Mouse (Mus musculus) cerebral cortex, adult 2 months (tissue): ENCODE results near the gene Itgb4.

ENCODE experiments used
- WGBS: fragments of 180-500 bp; shearing (Covaris S2); methylation state at CpG from one replicate; pipeline ENCODE4 v1.1.7; 2018; 5-methylcytosine and 5-hydroxymethylcytosine counted together

The Itgb4 gene

GRCm38 (mm10) chr11:116008832-116009375 is 34.4 kb downstream of the Itgb4 start:
- WGBS: 94% methylated on average over 13 of the region's 13 CpGs

- 90% methylated on average over 11 of the region's 11 CpGs for WGBS
Observed at GRCm38 (mm10) chr11:116009661-116010060, 35.2 kb downstream of the Itgb4 start.

DNA sequence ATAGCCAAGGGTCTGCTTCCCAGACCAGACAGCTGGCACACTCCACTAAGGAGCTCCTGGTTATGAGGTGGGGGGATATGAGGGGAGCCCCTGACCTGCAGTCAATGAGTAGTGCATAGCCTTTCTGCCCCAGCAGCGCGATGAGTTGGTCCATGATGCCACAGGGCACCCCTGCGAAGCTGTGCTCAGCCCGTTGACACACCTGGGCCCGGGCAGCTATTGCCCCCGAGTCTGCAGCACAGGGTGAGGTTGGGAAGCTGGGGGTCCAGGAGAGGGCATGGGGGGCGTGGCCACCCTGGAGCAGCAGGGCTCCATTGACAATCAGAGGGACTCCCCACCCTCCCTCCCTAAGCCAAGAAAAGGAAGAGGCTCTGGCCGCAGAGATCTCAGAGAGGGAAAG is 35.6 kb downstream of the Itgb4 start:
- 96% methylated on average over 8 of the region's 8 CpGs for WGBS

DNA sequence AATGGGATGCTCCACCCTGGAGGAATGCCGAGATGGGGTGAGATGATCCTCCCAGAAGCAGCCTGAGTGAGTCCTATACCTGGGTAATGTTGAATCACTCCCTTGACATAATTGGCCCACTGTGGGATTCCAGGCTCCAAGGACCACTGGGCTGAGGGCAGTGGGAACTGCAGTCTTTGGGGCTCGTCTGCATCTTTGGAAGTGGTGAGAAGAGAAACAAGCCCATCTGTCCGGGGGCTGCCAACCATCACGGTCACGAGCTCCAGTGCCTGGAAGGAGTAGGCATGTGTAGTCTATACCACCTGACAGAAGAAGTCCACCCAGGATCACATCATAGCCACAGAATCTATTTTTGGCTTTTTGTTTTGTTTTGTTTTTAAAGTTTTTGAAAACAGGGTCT is 36.4 kb downstream of the Itgb4 start:
- 85% methylated on average over 5 of the region's 5 CpGs for WGBS

- 56% methylated on average over 14 of the region's 14 CpGs for WGBS
Observed at GRCm38 (mm10) chr11:116011529-116012261, 37.2 kb downstream of the Itgb4 start.

GRCm38 (mm10) chr11:116012262-116012947 is 37.9 kb downstream of the Itgb4 start, which contains the start of gene Galk1:
Gene Galk1 (minus strand): TSS chr11:116012719.
- 1% methylated on average over 55 of the region's 55 CpGs for WGBS

- 80% methylated on average over 8 of the region's 8 CpGs for WGBS
Observed at GRCm38 (mm10) chr11:116014821-116015220, 40.3 kb downstream of the Itgb4 start.

GRCm38 (mm10) chr11:116018106-116018505 is 43.6 kb downstream of the Itgb4 start:
- WGBS: 41% methylated on average over 6 of the region's 6 CpGs

GRCm38 (mm10) chr11:116018867-116019266 is 44.4 kb downstream of the Itgb4 start:
- 89% methylated on average over 4 of the region's 4 CpGs for WGBS

DNA sequence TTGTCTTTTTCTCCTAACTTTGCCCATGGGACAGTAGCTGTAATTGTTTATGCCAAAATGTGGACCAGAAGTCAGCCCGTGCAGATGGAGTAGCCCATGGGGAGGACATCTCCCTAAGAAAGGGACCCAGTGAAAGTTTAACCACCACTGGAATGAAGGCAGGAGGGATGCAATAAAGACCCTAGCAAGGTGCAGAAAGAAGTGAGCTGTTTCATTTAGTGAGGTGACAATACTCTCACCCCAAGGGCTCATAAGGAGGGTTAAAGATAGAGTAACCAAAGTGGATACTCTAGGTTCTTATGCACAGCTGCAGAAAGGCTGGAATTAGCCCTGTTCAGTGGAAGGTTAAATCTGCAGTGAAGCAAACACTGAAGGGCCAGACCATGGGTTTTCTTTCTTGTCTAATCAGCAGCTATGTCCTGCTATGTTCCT is 44.9 kb downstream of the Itgb4 start:
- WGBS: 69% methylated on average over 1 of the region's 1 CpGs

- 85% methylated on average over 2 of the region's 2 CpGs for WGBS
Observed at GRCm38 (mm10) chr11:116019976-116020411, 45.5 kb downstream of the Itgb4 start.

DNA sequence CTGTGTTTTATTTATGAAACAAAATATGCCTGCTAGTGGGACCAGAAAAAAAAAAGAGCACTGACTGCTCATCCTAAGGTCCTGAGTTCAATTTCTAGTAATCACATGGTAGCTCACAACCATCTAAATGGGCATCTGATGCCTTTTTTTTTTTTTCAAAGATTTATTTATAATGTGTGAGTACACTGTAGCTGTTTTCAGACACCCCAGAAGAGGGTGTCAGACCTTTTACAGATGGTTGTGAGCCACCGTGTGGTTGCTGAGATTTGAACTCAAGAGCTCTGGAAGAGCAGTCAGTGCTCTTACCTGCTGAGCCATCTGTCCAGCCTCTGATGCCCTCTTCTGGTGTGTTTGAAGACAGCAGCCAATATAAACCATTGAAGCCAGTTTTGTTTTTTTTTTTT is 46.0 kb downstream of the Itgb4 start:
- WGBS: 20% methylated on average over 1 of the region's 1 CpGs

- WGBS: 42% methylated on average over 6 of the region's 6 CpGs
Observed at GRCm38 (mm10) chr11:116021328-116022220, 47.1 kb downstream of the Itgb4 start.

GRCm38 (mm10) chr11:116022256-116022780 is 47.8 kb downstream of the Itgb4 start:
- WGBS: 19% methylated on average over 4 of the region's 4 CpGs

- WGBS: 1% methylated on average over 18 of the region's 18 CpGs
Observed at GRCm38 (mm10) chr11:116023074-116023770, 48.7 kb downstream of the Itgb4 start.

DNA sequence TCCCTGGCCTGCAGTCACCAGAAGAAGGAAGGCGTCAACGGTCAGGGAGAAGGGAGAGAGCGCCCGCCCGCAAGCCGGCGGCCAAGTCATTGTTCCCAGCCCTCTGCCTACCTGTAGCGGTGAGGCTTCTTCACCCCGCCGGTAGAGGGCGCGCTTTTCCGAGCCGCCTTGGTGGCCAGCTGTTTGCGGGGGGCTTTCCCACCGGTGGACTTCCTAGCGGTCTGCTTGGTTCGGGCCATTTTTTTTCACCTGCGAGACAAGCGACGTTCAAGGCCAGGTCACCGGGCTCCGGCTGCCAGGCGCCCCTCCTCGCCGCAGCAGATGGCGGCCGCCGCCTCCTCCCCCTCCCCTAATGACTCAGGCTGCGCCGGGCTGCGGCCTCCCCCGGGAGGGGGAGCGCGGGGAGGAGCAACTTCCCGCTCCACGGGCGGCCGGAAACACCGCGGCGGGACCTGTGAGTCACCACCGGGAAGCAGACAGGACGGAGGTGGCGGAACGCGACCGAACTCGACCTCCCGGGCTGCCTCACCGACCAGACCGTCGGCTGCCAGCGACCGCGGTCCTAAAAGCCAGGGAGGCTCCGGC is 49.4 kb downstream of the Itgb4 start:
- 1% methylated on average over 55 of the region's 57 CpGs for WGBS

- under 1% methylated on average over 37 of the region's 37 CpGs for WGBS
Observed at GRCm38 (mm10) chr11:116024356-116024808, 49.9 kb downstream of the Itgb4 start.

- 76% methylated on average over 3 of the region's 3 CpGs for WGBS
Observed at GRCm38 (mm10) chr11:116025056-116025845, 50.7 kb downstream of the Itgb4 start.

DNA sequence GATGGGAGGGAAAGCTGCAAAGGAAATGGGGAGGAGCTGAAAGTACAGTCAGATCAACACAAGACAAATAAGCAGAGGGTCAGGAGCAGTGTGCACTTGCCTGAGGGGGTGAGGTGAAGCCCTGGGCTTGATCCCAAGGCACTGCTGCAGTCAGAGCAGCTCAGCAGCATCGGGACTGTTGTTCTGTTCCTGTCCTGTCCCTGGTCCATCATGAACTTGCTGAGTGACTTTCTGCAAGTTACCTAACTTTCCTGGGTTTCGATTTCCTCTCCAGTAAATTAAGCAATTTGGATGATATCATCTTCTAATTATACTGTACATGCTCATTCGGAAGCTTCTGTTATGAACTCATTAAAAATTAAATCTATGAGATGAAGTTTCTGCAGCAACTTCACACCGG is 53.2 kb downstream of the Itgb4 start, which contains the start of gene H3f3b:
Gene H3f3b, minus strand, starts transcription at position 207 of the 400 bp plus-strand sequence.
- 60% methylated on average over 4 of the region's 4 CpGs for WGBS
